ENCODE assay signal across 8 mouse cellular contexts in genomic region chr17:24548435-24548834, GRCm38 (mm10). TPM values are rescaled to one million over a fixed set of nuclear protein-coding genes. Genes with fewer than 3 reads are reported as not detected.
A peak's percentile ranks its signal among the peaks of the same experiment; 100 is the strongest.
DNase-seq lines count a peak whose midpoint lies in the region; ATAC-seq and TF ChIP-seq lines count a peak whose summit lies in the region.

No protein-coding gene starts in this region.

- H3K4me2 ChIP-seq in embryonic facial prominence, embryonic 12.5 days (replicated peaks), result peak overlapping the region; percentile 86
- peak overlapping the region; percentile 82 for H3K4me2 ChIP-seq in intestine, embryonic 16.5 days (ENCODE audit: low read depth, low read length)

- peak overlapping the region; percentile 57 for H3K4me3 ChIP-seq in left cerebral cortex, adult 2 months
- no peak overlapping the region for H3K4me3 ChIP-seq in embryonic facial prominence, embryonic 12.5 days
- peak overlapping the region; percentile 89 for H3K4me3 ChIP-seq in intestine, embryonic 16.5 days (ENCODE audit: low read length)

- no peaks in the 10 kb centered on the region for H3K36me3 ChIP-seq in embryonic facial prominence, embryonic 12.5 days
- H3K36me3 ChIP-seq in intestine, embryonic 16.5 days (ENCODE audit: control insufficient read depth, insufficient read depth, low read length), result no peaks in the 10 kb centered on the region

- peak overlapping the region; percentile 93 for H3K27ac ChIP-seq in left cerebral cortex, adult 2 months
- no peak overlapping the region for H3K27ac ChIP-seq in embryonic facial prominence, embryonic 12.5 days
- no peak overlapping the region for H3K27ac ChIP-seq in intestine, embryonic 16.5 days (ENCODE audit: low read length)

- peaks cover 23% of the 10 kb centered on the region for H3K4me1 ChIP-seq in embryonic facial prominence, embryonic 12.5 days
- H3K4me1 ChIP-seq in intestine, embryonic 16.5 days (ENCODE audit: control insufficient read depth, insufficient read depth, low read length), result peaks cover 23% of the 10 kb centered on the region

- no peak for ATAC-seq in embryonic facial prominence, embryonic 12.5 days (ENCODE audit: insufficient number of reproducible peaks, insufficient read depth, low FRiP score, low TSS enrichment)
- no peak for ATAC-seq in intestine, embryonic 16.5 days

- 42% methylated on average over 9 of the region's 9 CpGs for WGBS in embryonic facial prominence, embryonic 12.5 days
- WGBS in intestine, embryonic 16.5 days, result 31% methylated on average over 9 of the region's 9 CpGs

- H3K27me3 ChIP-seq in embryonic facial prominence, embryonic 12.5 days, result peaks cover 9% of the 10 kb centered on the region
- H3K27me3 ChIP-seq in intestine, embryonic 16.5 days (replicated peaks; ENCODE audit: control insufficient read depth, insufficient read depth, low read length), result no peaks in the 10 kb centered on the region

- intact Hi-C loops in left cerebral cortex, adult 2 months (cut with DNase I), result loop anchor here (2.0 kb wide), 1 partner anchor 14 kb away; the partner anchor contains the start of gene Rab26
- intact Hi-C loops in left cerebral cortex, postnatal 14 days (cut with DNase I), result no loop called here
- intact Hi-C loops in gastrocnemius, postnatal 36 days (cut with DNase I), result no loop called here

- TF ChIP-seq CTCF in left cerebral cortex, adult 2 months (IDR thresholded peaks at IDR 0.05), result no peak

- no peaks in the 10 kb centered on the region for H3K9me3 ChIP-seq in embryonic facial prominence, embryonic 12.5 days
- H3K9me3 ChIP-seq in intestine, embryonic 16.5 days (ENCODE audit: control insufficient read depth, low read length), result no peaks in the 10 kb centered on the region

- DNase-seq in left cerebral cortex, adult 2 months (ENCODE audit: extremely low spot score in 1 of 2, low spot score in 2 of 2), result no peak
- no peak for DNase-seq in left cerebral cortex, postnatal 14 days (ENCODE audit: low spot score in 2 of 2)
- peak; percentile 43 for DNase-seq in lung, postnatal 10 days
- DNase-seq in right cerebral cortex, postnatal 25 days, result no peak
- DNase-seq in gastrocnemius, postnatal 36 days, result no peak
- no peak for DNase-seq in embryo, embryonic 10.5 days (ENCODE audit: low spot score)

- no peak overlapping the region for H3K9ac ChIP-seq in embryonic facial prominence, embryonic 12.5 days
- H3K9ac ChIP-seq in intestine, embryonic 16.5 days (ENCODE audit: low read depth, low read length), result no peak overlapping the region

RNA-seq across cellular contexts. Expression of gene Pkd1, which starts 1.2 kb away (rescaled TPM):
- total RNA-seq in left cerebral cortex, adult 2 months (2021), result 10 to 100 TPM; 89.1 to 97.5 TPM
- total RNA-seq in left cerebral cortex, postnatal 14 days (2021), result 10 to 100 TPM; 68.6 to 78.7 TPM
- 26.8 and 29.8 TPM in 2 replicates for polyA plus RNA-seq in embryonic facial prominence, embryonic 12.5 days (2016; fragmentation: Nextera tagmentation; extraction: Ambion mirVana)
- polyA plus RNA-seq in intestine, embryonic 16.5 days (2015; fragmentation: Nextera tagmentation; extraction: Ambion mirVana), result 12.2 and 13.5 TPM in 2 replicates
- 10 to 100 TPM; 19.8 to 20.3 TPM for total RNA-seq in gastrocnemius, postnatal 36 days (2021)

RNA-seq across cellular contexts. Expression of gene Rab26, which starts 14.4 kb away (rescaled TPM):
- total RNA-seq in left cerebral cortex, adult 2 months (2021), result 10 to 100 TPM; 53.6 to 54.1 TPM
- 10 to 100 TPM; 36.2 to 40.4 TPM for total RNA-seq in left cerebral cortex, postnatal 14 days (2021)
- 3.6 and 3.7 TPM in 2 replicates for polyA plus RNA-seq in embryonic facial prominence, embryonic 12.5 days (2016; fragmentation: Nextera tagmentation; extraction: Ambion mirVana)
- 5.2 and 6.6 TPM in 2 replicates for polyA plus RNA-seq in intestine, embryonic 16.5 days (2015; fragmentation: Nextera tagmentation; extraction: Ambion mirVana)
- total RNA-seq in gastrocnemius, postnatal 36 days (2021), result under 1 TPM in 1 of 2 experiments, not detected in 1; 0.20 TPM

RNA-seq across cellular contexts. Expression of gene Traf7, which starts 20.7 kb away (rescaled TPM):
- 10 to 100 TPM; 81.3 to 85.3 TPM for total RNA-seq in left cerebral cortex, adult 2 months (2021)
- 10 to 100 TPM; 86.8 to 91.7 TPM for total RNA-seq in left cerebral cortex, postnatal 14 days (2021)
- polyA plus RNA-seq in embryonic facial prominence, embryonic 12.5 days (2016; fragmentation: Nextera tagmentation; extraction: Ambion mirVana), result 98.5 and 103 TPM in 2 replicates
- 81.9 and 87.6 TPM in 2 replicates for polyA plus RNA-seq in intestine, embryonic 16.5 days (2015; fragmentation: Nextera tagmentation; extraction: Ambion mirVana)
- 10 to 100 TPM; 23.7 to 30.2 TPM for total RNA-seq in gastrocnemius, postnatal 36 days (2021)

Comparison
In these comparisons a context has a peak if more than half of its experiments do, and no peak if none do; other contexts are left out.
1. RNA of gene Rab26, which starts 14.4 kb away (total RNA-seq): 53.6 to 54.1 TPM in left cerebral cortex, adult 2 months and 36.2 to 40.4 TPM in left cerebral cortex, postnatal 14 days; 0.20 TPM in gastrocnemius, postnatal 36 days; every median in the first group is over 10 times any median in the second.